Mouse (Mus musculus): ENCODE data around the gene Rbbp6.

The Rbbp6 gene

DNA sequence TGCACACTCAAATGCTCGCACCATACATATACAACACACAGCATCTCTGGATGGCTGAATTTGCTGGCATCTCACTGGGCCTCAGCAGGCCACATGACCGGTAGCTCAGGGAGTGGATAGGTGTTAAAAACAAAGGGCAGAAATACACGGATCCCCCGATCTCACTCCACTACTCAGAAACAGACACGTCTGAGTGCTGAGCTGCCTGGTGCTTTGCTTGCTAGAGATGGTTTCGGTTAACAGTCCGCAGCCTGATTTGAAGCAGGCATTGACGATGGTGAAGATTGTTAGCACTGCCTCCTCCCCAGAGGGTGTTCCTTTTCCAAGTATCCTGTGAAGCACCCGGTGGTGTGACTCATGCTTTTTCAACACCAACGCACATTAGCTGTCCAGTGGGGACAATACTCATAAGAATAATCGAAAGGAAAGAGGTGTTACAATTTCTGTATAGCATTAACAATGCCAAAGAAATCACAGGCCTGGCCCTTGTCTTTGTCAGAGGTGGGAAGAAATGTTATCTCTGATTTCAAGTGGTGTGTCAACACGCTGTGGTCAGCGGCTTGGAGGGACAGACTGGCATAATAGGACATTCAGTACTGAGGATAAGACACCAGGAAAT is 81.1 kb downstream of the Rbbp6 start:
- DNase-seq (ENCODE audit: low spot score in 2 of 2), result no peak

Measured in left cerebral cortex, adult 9 months (tissue).